Mouse (Mus musculus) stomach, postnatal 0 days (tissue): ENCODE measurements around the gene Hpse2.

ENCODE experiments used
- CTCF ChIP-seq: IDR thresholded peaks from 2 replicates; pipeline ENCODE4 v1.5.1; 2016; ENCODE audit warnings: antibody characterized with exemption, low read depth, mild to moderate bottlenecking, moderate library complexity
- EP300 ChIP-seq: optimal IDR thresholded peaks from 2 replicates; pipeline ENCODE3; 2016; ENCODE audit warnings: antibody characterized with exemption

DNA sequence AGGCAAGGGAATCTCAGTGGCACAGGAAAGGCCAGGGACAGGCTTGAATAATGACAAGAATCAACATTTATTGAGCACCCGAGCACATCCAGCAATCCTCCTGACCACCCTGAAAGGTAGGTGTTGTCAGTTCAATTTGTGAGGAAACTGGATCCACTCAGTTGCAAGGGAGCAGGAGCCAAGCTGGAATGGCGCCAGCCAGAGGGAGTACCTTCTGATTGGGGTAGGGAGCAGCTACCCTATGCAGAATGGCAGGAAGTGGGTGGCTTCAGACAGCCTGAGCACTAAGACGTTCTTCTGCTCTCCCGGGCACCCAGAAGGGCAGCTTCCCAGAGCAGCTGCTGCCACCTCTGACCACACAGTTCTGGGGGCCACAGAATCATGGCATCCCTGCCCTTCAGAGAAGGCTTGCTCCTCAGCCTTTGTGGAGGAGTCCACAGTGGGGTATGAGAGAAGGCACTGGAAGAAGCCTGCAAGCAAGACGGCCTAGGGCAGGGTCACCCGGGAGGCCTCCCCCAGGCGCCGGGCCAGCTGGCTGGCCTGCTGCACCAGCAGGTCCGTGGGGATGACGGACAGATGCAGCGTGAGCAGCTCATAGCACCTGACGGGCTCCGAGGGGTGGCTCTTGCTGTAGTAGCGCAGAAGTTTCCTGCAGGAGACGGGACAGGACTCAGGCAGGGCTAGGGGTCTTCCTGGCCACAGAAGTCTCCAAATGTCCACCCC, 632.8 kb downstream of the Hpse2 start:
- no peak for TF ChIP-seq CTCF
- no peak for TF ChIP-seq EP300
